Mouse (Mus musculus): Measurements from ENCODE around the gene Ctbp1.

DNA sequence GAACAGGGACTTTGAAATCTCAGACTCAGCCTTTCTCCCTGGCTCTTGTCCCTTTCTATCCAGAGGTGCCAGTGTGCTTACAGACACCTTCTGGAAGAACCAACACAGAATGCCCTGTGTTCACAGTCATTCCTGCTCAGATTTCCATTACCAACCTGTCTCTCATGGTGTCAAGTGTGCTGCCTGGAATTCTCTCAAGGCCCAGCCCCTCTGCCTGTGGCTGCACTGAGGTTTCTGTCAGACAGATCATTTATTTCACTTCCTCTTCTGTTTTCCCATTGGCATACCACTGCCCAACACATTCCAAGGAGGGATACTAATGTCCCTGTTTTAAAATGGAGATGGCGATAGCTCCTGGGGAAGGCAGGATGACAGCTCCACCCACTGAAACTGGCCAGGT lies 6.6 kb upstream of the Ctbp1 start:
- TF ChIP-seq EP300 (IDR thresholded peaks at IDR 0.05; ENCODE audit: insufficient read depth, low read depth, low read length), result no peak
- no peak for TF ChIP-seq CTCF (IDR thresholded peaks at IDR 0.05)

Data from heart, adult 2 months (tissue).